Comparison of ENCODE assay signal across 12 mouse cellular contexts in the genomic region with DNA sequence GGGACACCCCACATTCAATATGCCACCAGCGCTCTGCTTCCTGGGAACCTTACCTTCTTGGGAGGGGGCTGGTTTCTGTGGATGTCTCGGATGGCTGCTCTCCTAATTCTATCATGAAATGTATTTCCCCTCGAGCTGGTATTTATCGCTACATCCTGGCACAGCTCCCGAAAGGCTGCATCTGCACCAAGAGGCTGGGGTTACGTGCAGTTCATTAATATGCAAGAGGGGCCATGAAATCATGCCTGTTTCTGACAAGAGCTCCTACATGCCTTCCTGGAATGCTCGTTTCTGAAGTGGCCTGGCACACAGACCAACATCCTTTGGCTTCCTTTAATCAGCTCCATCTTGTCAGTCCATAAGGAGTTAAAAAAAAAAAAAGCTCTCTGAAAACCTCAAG.
DNase-seq lines count a peak whose midpoint lies in the region; ATAC-seq and TF ChIP-seq lines count a peak whose summit lies in the region.
"Had no signal": no experiment of that assay in that cellular context is flagged by ENCODE, and none has a peak within 500 bp of the region (broad histone marks: within the 10 kb centered on the region; RNA-seq: fewer than 3 reads in every experiment).

No protein-coding gene starts in this region.

- no peaks in the 10 kb centered on the region for H3K36me3 ChIP-seq in kidney, postnatal 0 days (ENCODE audit: insufficient read depth, low read length)
- no peaks in the 10 kb centered on the region for H3K36me3 ChIP-seq in liver, embryonic 12.5 days
- H3K36me3 ChIP-seq: liver, embryonic 15.5 days had no signal

- DNase-seq in cerebellum, postnatal 25 days, result peak; percentile 9 to 21
- no peak for DNase-seq in cerebellum, adult 9-11 months
- DNase-seq in layer of hippocampus, postnatal 10 days (ENCODE audit: low spot score in 2 of 2), result peak; percentile 8 to 26
- DNase-seq in layer of hippocampus, postnatal 14 days (ENCODE audit: low spot score in 2 of 2), result no peak
- DNase-seq in brain, embryonic 14.5 days (ENCODE audit: low read depth), result peak; percentile 91
- peak; percentile 14 for DNase-seq in kidney, postnatal 0 days (ENCODE audit: low spot score)
- DNase-seq in Muller cell, postnatal 12 days (ENCODE audit: inconsistent ontology term), result no peak
- DNase-seq: adrenal gland, postnatal 10 days; cerebellum, adult 9-10 months; gastrocnemius, postnatal 25 days had no signal

- H3K27ac ChIP-seq in kidney, postnatal 0 days, result no peak overlapping the region
- no peak overlapping the region for H3K27ac ChIP-seq in liver, embryonic 12.5 days
- H3K27ac ChIP-seq: liver, embryonic 15.5 days had no signal

- H3K4me2 ChIP-seq in kidney, postnatal 0 days (ENCODE audit: low read length), result no peak overlapping the region
- no peak overlapping the region for H3K4me2 ChIP-seq in liver, embryonic 12.5 days
- H3K4me2 ChIP-seq: liver, embryonic 15.5 days had no signal

- WGBS in kidney, postnatal 0 days, result 38% methylated on average over 7 of the region's 7 CpGs
- WGBS in liver, embryonic 12.5 days (ENCODE audit: insufficient replicate concordance), result 59% methylated on average over 7 of the region's 7 CpGs

- no peak overlapping the region for H3K4me3 ChIP-seq in kidney, postnatal 0 days (replicated peaks; ENCODE audit: low read depth, low read length)
- H3K4me3 ChIP-seq in liver, embryonic 12.5 days, result no peak overlapping the region
- H3K4me3 ChIP-seq: liver, embryonic 15.5 days had no signal

- no peaks in the 10 kb centered on the region for H3K9me3 ChIP-seq in kidney, postnatal 0 days (replicated peaks; ENCODE audit: low read length)
- no peaks in the 10 kb centered on the region for H3K9me3 ChIP-seq in liver, embryonic 12.5 days (replicated peaks)
- H3K9me3 ChIP-seq: liver, embryonic 15.5 days had no signal

- ATAC-seq in kidney, postnatal 0 days (replicated peaks; ENCODE audit: low FRiP score, low read depth), result no peak
- ATAC-seq in liver, embryonic 12.5 days, result no peak

- no peak for TF ChIP-seq CTCF in brain, embryonic 14.5 days (IDR thresholded peaks at IDR 0.05; ENCODE audit: borderline replicate concordance, extremely low read depth, insufficient read depth, insufficient read length)
- TF ChIP-seq CTCF in kidney, postnatal 0 days (IDR thresholded peaks at IDR 0.05; ENCODE audit: low read depth), result no peak

- H3K27me3 ChIP-seq in kidney, postnatal 0 days (ENCODE audit: insufficient read depth, low read length), result no peaks in the 10 kb centered on the region
- no peaks in the 10 kb centered on the region for H3K27me3 ChIP-seq in liver, embryonic 12.5 days (replicated peaks)
- H3K27me3 ChIP-seq: liver, embryonic 15.5 days had no signal

- TF ChIP-seq POLR2A in brain, embryonic 14.5 days (IDR thresholded peaks at IDR 0.05; ENCODE audit: borderline replicate concordance, extremely low read depth, insufficient read depth, insufficient read length, poor library complexity, severe bottlenecking), result no peak

- no peak overlapping the region for H3K9ac ChIP-seq in kidney, postnatal 0 days (ENCODE audit: low read depth, low read length)
- H3K9ac ChIP-seq in liver, embryonic 12.5 days, result no peak overlapping the region
- H3K9ac ChIP-seq: liver, embryonic 15.5 days had no signal

- H3K4me1 ChIP-seq in kidney, postnatal 0 days (replicated peaks; ENCODE audit: insufficient read depth, low read length), result no peaks in the 10 kb centered on the region
- H3K4me1 ChIP-seq in liver, embryonic 12.5 days, result no peaks in the 10 kb centered on the region
- H3K4me1 ChIP-seq: liver, embryonic 15.5 days had no signal

Comparison
In these comparisons a context has a peak if more than half of its experiments do, and no peak if none do; other contexts are left out.
1. DNase-seq: peak in cerebellum, postnatal 25 days (2 of 2), layer of hippocampus, postnatal 10 days (2 of 2), brain, embryonic 14.5 days (single experiment) and kidney, postnatal 0 days (single experiment); none in cerebellum, adult 9-11 months (single experiment), layer of hippocampus, postnatal 14 days (0 of 2) and Muller cell, postnatal 12 days (single experiment).